8 mouse cellular contexts compared by ENCODE assay signal in the genomic region with DNA sequence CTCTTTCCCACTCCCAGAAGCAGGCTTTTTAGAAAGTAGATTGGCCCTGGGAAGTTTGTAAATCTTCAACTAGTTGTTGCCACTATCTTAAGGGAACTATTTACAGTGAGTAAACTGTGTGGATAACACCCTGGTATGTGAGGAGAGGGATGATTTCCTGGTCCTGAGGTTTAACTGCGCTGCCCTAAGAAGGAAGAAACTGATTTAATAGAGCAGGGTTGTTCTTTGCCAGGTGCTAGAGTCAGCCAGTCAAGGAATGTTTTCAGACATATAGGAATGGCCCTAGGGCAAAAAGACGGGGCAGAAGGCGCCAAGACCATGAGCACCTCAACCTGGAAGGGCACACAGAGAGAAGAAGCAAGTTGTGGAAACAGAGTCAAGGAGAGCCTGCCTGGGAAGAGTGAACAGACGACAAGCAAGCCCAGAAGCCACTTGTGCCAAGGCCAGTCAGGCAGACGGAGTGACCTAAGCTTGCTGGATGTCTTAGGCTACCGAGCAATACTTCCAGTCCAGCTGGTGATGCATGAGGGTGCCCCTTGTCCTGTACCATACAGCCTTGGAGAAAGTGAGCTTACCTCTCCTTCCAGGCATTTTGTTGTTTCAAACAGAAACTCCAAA. TPM values are rescaled to one million over a fixed set of nuclear protein-coding genes. Genes with fewer than 3 reads are reported as not detected.
DNase-seq lines count a peak whose midpoint lies in the region; ATAC-seq and TF ChIP-seq lines count a peak whose summit lies in the region.

No protein-coding gene starts in this region.

- H3K9me3 ChIP-seq in heart, embryonic 15.5 days (replicated peaks) = no peaks in the 10 kb centered on the region
- no peaks in the 10 kb centered on the region for H3K9me3 ChIP-seq in limb, embryonic 10.5 days (replicated peaks)

- H3K27me3 ChIP-seq in heart, embryonic 15.5 days = peaks cover 4% of the 10 kb centered on the region; the same call in 1 of the 2 replicates
- H3K27me3 ChIP-seq in limb, embryonic 10.5 days (ENCODE audit: low read depth, poor library complexity, severe bottlenecking) = peaks cover 4% of the 10 kb centered on the region; the same call in 1 of the 2 replicates

- WGBS in heart, embryonic 15.5 days = 59% methylated on average over 6 of the region's 6 CpGs
- WGBS in limb, embryonic 10.5 days = 60% methylated on average over 6 of the region's 6 CpGs
- 71% methylated on average over 6 of the region's 6 CpGs for WGBS in olfactory bulb, adult 2 months

- peak; percentile 21 for DNase-seq in left cerebral cortex, postnatal 4 days
- no peak for DNase-seq in left cerebral cortex, adult 18-20 months (ENCODE audit: low spot score in 2 of 2)
- no peak for DNase-seq in limb, embryonic 10.5 days (ENCODE audit: low spot score)
- no peak for DNase-seq in B cell, adult 2 months
- DNase-seq in c-Kit-positive CD71-positive TER-119-positive erythroid progenitor cells, embryonic 14.5 days (ENCODE audit: low spot score) = no peak

- peak overlapping the region; percentile 98; the same call in 1 of the 2 replicates for H3K9ac ChIP-seq in heart, embryonic 15.5 days

- no peak for TF ChIP-seq CTCF in olfactory bulb, adult 2 months (IDR thresholded peaks at IDR 0.05; ENCODE audit: insufficient read depth, low read depth, low read length)

- no peak overlapping the region for H3K27ac ChIP-seq in heart, embryonic 15.5 days
- peak overlapping the region; percentile 99; the same call in 1 of the 2 replicates for H3K27ac ChIP-seq in limb, embryonic 10.5 days
- peak overlapping the region; percentile 5; the same call in 1 of the 2 replicates for H3K27ac ChIP-seq in olfactory bulb, adult 2 months (ENCODE audit: insufficient read depth, low read depth, low read length)

- no peak for ATAC-seq in heart, embryonic 15.5 days (replicated peaks; ENCODE audit: insufficient number of reproducible peaks, insufficient read depth, low FRiP score, low read depth)
- ATAC-seq in frontal cortex, adult (ENCODE audit: low TSS enrichment) = no peak

- peak overlapping the region; percentile 88 for H3K4me2 ChIP-seq in heart, embryonic 15.5 days

- no peaks in the 10 kb centered on the region for H3K36me3 ChIP-seq in heart, embryonic 15.5 days
- H3K36me3 ChIP-seq in limb, embryonic 10.5 days = no peaks in the 10 kb centered on the region

- peak overlapping the region; percentile 98 for H3K4me3 ChIP-seq in heart, embryonic 15.5 days
- H3K4me3 ChIP-seq in limb, embryonic 10.5 days = peak overlapping the region; percentile 91
- H3K4me3 ChIP-seq in olfactory bulb, adult 2 months (ENCODE audit: insufficient read depth, low read depth, low read length) = no peak overlapping the region

- H3K4me1 ChIP-seq in heart, embryonic 15.5 days (replicated peaks) = peaks cover 21% of the 10 kb centered on the region
- peaks cover 58% of the 10 kb centered on the region for H3K4me1 ChIP-seq in limb, embryonic 10.5 days
- peaks cover 17% of the 10 kb centered on the region for H3K4me1 ChIP-seq in olfactory bulb, adult 2 months (ENCODE audit: control insufficient read depth, insufficient read depth, low read length)

- intact Hi-C loops in left cerebral cortex, postnatal 4 days (cut with DNase I) = no loop called here

- TF ChIP-seq POLR2A in olfactory bulb, adult 2 months (IDR thresholded peaks at IDR 0.05; ENCODE audit: insufficient read depth, low read depth, low read length) = no peak

RNA-seq across cellular contexts. Expression of gene Rasa2, which starts 0.8 kb away (rescaled TPM):
- 10 to 100 TPM; 28.8 to 30.4 TPM for total RNA-seq in left cerebral cortex, postnatal 4 days (2021)
- total RNA-seq in left cerebral cortex, adult 18-20 months (2021) = 10 to 100 TPM; 43.6 to 43.9 TPM
- polyA plus RNA-seq in heart, embryonic 15.5 days (2015; fragmentation: Nextera tagmentation; extraction: Ambion mirVana) = 13.0 and 13.1 TPM in 2 replicates
- polyA plus RNA-seq in limb, embryonic 10.5 days (2016; fragmentation: Nextera tagmentation; extraction: Ambion mirVana) = 14.1 and 18.5 TPM in 2 replicates
- polyA plus RNA-seq in olfactory bulb, adult 2 months (2012; ENCODE audit: insufficient read depth, insufficient read length, low replicate concordance, missing spikeins) = not detected in 2 replicates
